Mouse (Mus musculus) embryonic facial prominence, embryonic 12.5 days (tissue): ENCODE measurements around the gene Btaf1. TPM values are rescaled to one million over a fixed set of nuclear protein-coding genes. Genes with fewer than 3 reads are reported as not detected.
A peak's percentile ranks its signal among the peaks of the same experiment; 100 is the strongest.
"Not testable (repeated sequence)": the region's sequence is repeated elsewhere in the genome, so short reads cannot be mapped to it uniquely, and the experiment has no call there.

Source experiments
- ATAC-seq: fragments of 200-750 bp; cut with Nextera tagmentation; 2 replicates; pipeline ENCODE4 v1.8.0; 2017; ENCODE audit not compliant: insufficient number of reproducible peaks, insufficient read depth, low FRiP score, low TSS enrichment
- H3K27ac ChIP-seq: fragments of 300-500 bp; sonication (generic); 2 replicates; pipeline ENCODE4 v1.5.1; 2016; ENCODE audit warnings: mild to moderate bottlenecking
- H3K27me3 ChIP-seq: fragments of 300-500 bp; sonication (generic); 2 replicates; pipeline ENCODE4 v1.6.1; 2016; ENCODE audit warnings: mild to moderate bottlenecking, moderate library complexity
- H3K36me3 ChIP-seq: fragments of 300-500 bp; sonication (generic); 2 replicates; pipeline ENCODE4 v1.6.1; 2016; ENCODE audit warnings: mild to moderate bottlenecking
- H3K4me1 ChIP-seq: fragments of 300-500 bp; sonication (generic); 2 replicates; pipeline ENCODE4 v1.6.1; 2016
- H3K4me2 ChIP-seq: fragments of 300-500 bp; sonication (generic); replicated peaks from 2 replicates; pipeline ENCODE4 v1.6.1; 2016; ENCODE audit warnings: mild to moderate bottlenecking, moderate library complexity
- H3K4me3 ChIP-seq: fragments of 300-500 bp; sonication (generic); 2 replicates; pipeline ENCODE4 v1.5.1; 2016; ENCODE audit warnings: mild to moderate bottlenecking
- H3K9ac ChIP-seq: fragments of 300-500 bp; sonication (generic); 2 replicates; pipeline ENCODE4 v1.6.1; 2016; ENCODE audit warnings: mild to moderate bottlenecking, moderate library complexity
- H3K9me3 ChIP-seq: fragments of 300-500 bp; sonication (generic); 2 replicates; pipeline ENCODE4 v1.6.1; 2016; ENCODE audit warnings: mild to moderate bottlenecking, moderate library complexity
- WGBS: fragments of 180-500 bp; shearing (Covaris S2); methylation state at CpG from one replicate; pipeline ENCODE4 v1.1.7; 2016; 5-methylcytosine and 5-hydroxymethylcytosine counted together
- polyA plus RNA-seq: library from polyadenylated mRNA; unstranded; fragments of >200 nt; fragmentation: Nextera tagmentation; extraction: Ambion mirVana; gene quantifications from 2 replicates; pipeline ENCODE4 v1.2.1, GENCODE M21; 2016

Btaf1 gene
- polyA plus RNA-seq, 1 experiment from 2014 or later: 16.0 TPM

DNA sequence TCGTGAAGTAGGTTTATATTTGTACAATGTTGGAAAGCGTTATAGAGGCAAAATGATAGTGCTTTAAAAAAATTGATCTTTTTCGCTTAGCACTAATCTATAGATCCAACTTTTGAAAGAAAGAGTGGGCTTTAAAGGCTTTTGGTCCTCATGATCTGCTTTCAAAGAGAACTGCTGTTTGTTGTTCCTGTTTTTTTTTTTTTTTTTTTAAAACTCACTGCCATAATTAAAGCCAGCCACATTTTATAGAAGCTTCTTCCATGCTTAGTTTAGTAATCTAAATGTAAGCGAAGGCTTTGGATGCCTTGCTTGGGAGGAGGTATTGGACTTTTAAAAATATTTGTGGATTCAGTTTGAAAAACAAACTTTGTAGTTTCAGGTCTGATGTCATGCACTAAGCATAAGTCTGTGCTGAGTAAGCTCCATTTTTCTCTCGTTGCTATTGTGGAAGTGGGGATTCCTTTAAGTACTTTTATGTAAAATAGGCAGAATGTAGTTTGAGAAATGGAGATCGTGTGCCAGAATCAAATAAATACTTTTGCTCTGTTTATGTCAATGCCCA lies 2.0 kb downstream of the Btaf1 start:
- Histone ChIP-seq H3K9me3 (no peaks in the 10 kb centered on the region), H3K27ac (no peak overlapping the region), H3K36me3 (no peaks in the 10 kb centered on the region), H3K27me3 (no peaks in the 10 kb centered on the region), H3K9ac (no peak overlapping the region), H3K4me1 (peaks cover 9% of the 10 kb centered on the region; the same call in 1 of the 2 replicates), H3K4me2 (peak overlapping the region; percentile 63), H3K4me3 (no peak overlapping the region)
- ATAC-seq: no peak
- 69% methylated on average over 6 of the region's 6 CpGs for WGBS

DNA sequence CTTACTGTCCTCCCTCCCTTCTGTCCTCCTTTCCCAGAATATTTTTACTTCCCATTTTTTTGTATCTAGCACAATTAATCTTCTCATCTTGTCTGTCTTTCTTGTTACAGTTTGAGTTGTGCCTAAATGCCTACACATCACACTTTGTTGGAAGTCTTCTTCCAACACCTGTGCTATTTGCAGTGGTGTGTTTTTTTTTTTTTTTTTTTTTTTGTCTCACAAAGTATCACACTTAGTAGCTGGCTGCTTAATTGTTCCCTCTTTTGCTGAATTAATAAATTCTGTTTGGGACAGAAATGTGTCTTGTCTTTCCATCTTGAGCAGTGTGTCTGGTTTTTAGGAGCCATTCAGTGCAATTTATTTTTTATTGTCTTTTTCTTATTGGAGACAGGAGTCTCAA lies 3.9 kb downstream of the Btaf1 start:
- Histone ChIP-seq H3K4me3 (no peak overlapping the region), H3K27ac (no peak overlapping the region), H3K36me3 (no peaks in the 10 kb centered on the region), H3K27me3 (no peaks in the 10 kb centered on the region), H3K9ac (no peak overlapping the region), H3K4me2 (no peak overlapping the region), H3K9me3 (no peaks in the 10 kb centered on the region), H3K4me1 (peaks cover 9% of the 10 kb centered on the region; the same call in 1 of the 2 replicates)
- ATAC-seq: no peak

DNA sequence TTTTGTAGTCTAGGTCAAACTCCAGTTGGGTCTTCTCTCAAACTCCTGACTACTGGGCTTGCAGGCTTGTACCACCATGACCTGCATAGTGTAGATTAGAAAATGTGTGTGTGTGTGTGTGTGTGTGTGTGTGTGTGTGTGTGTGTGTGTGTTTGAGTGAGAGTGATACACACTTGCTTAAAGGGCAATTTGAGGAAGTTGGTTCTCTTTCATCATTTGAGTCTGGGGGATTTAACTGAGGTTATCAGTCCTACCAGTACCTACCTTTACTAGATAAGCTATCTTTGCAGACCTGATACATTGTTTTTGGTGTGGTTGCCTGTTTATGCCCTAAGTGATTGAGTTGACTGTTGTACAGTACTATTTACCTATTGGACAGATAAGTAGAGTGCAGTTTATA lies 6.2 kb downstream of the Btaf1 start:
- Histone ChIP-seq H3K27me3 (no peaks in the 10 kb centered on the region), H3K27ac (no peak overlapping the region), H3K9ac (no peak overlapping the region), H3K36me3 (no peaks in the 10 kb centered on the region), H3K4me1 (peaks cover 9% of the 10 kb centered on the region; the same call in 1 of the 2 replicates), H3K4me3 (no peak overlapping the region), H3K4me2 (no peak overlapping the region), H3K9me3 (no peaks in the 10 kb centered on the region)
- ATAC-seq: no peak

DNA sequence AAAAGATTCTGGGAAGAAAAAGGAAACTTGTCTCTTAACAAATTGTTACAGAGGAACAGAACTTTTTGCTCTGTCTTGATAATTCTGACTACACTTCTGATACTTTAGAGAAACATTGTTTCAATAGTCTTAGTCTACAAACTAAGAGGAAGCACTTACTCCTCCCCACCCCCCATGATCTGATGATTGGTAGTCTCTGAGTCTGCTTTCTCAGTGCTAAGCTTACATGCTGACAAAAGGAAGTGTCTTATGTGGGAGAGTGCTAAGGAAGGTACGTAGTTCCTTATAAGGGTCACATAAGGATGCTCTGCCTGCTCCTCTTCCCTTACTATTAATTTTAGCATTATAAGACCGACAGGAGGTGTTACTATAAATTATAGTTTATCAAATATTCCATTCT lies 6.7 kb downstream of the Btaf1 start:
- WGBS: 87% methylated on average over 2 of the region's 2 CpGs
- Histone ChIP-seq H3K9me3 (no peaks in the 10 kb centered on the region), H3K4me2 (no peak overlapping the region), H3K4me3 (no peak overlapping the region), H3K9ac (no peak overlapping the region), H3K4me1 (peaks cover 4% of the 10 kb centered on the region; the same call in 1 of the 2 replicates), H3K27ac (no peak overlapping the region), H3K27me3 (no peaks in the 10 kb centered on the region), H3K36me3 (no peaks in the 10 kb centered on the region)
- ATAC-seq: no peak

DNA sequence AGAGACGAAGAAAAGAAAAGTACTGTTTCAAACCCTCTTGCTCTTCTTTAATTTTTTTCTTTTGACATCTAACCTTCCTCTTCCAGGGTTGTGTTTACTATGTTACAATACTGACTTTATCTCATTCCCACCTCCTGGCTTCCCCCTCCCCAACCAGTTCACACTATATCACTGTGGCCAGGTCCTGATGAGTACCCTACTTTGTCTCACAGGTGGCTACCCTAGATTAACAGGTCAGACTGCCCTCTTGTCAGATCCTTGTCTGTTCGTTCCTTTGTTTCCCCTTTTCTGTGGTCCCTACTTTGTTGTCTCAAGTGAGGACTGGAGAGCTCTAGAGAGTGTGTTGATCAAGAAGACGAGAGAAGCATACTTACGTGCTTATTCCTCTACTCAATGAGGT lies 10.4 kb downstream of the Btaf1 start:
- Histone ChIP-seq H3K4me2 (no peak overlapping the region), H3K9ac (no peak overlapping the region), H3K4me1 (no peaks in the 10 kb centered on the region), H3K9me3 (no peaks in the 10 kb centered on the region), H3K36me3 (no peaks in the 10 kb centered on the region), H3K27me3 (no peaks in the 10 kb centered on the region), H3K4me3 (no peak overlapping the region), H3K27ac (no peak overlapping the region)
- 90% methylated on average over 4 of the region's 4 CpGs for WGBS
- ATAC-seq: no peak

DNA sequence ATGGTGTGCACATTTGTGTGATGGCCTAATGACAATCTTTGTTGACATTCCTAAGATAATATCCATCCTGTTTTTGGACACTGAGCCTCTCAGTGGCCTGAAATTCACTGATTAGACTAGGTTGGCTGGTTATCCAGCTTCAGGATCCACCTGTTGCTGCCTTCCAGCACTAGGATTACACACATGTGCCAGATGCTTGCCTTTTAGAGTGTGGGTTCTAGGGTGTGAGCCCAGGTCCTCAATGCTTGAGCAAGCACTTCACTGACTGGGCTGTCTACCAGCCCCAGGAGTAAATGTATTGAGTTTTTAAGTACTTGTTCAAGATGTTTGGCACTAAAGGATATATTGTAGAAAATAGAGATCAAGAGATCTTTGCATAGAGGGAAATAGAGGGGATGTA lies 12.1 kb downstream of the Btaf1 start:
- Histone ChIP-seq H3K4me2 (no peak overlapping the region), H3K9ac (no peak overlapping the region), H3K4me3 (no peak overlapping the region), H3K9me3 (no peaks in the 10 kb centered on the region), H3K27me3 (no peaks in the 10 kb centered on the region), H3K4me1 (no peaks in the 10 kb centered on the region), H3K27ac (no peak overlapping the region), H3K36me3 (no peaks in the 10 kb centered on the region)
- no peak for ATAC-seq

DNA sequence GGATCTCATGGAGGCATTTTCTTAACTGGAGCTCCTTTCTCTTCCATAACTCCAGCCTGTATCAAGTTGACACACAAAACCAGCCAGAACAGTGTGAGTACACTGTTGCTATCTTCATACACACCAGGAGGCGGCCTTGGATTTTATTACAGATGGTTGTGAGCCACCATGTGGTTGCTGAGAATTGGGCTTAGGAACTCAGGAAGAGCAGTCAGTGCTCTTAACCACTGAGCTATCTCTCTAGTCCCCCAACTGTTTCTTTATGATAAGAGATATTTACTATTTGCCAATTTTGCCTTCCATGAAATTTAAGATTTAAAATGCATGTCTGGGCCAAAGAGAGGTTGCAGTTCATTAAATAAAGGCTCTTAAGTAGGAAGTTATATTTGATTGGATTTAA lies 14.2 kb downstream of the Btaf1 start:
- Histone ChIP-seq H3K27ac (no peak overlapping the region), H3K4me3 (no peak overlapping the region), H3K9ac (no peak overlapping the region), H3K27me3 (no peaks in the 10 kb centered on the region), H3K9me3 (no peaks in the 10 kb centered on the region), H3K4me2 (no peak overlapping the region), H3K36me3 (no peaks in the 10 kb centered on the region), H3K4me1 (no peaks in the 10 kb centered on the region)
- ATAC-seq: no peak
- 62% methylated on average over 1 of the region's 1 CpGs for WGBS

DNA sequence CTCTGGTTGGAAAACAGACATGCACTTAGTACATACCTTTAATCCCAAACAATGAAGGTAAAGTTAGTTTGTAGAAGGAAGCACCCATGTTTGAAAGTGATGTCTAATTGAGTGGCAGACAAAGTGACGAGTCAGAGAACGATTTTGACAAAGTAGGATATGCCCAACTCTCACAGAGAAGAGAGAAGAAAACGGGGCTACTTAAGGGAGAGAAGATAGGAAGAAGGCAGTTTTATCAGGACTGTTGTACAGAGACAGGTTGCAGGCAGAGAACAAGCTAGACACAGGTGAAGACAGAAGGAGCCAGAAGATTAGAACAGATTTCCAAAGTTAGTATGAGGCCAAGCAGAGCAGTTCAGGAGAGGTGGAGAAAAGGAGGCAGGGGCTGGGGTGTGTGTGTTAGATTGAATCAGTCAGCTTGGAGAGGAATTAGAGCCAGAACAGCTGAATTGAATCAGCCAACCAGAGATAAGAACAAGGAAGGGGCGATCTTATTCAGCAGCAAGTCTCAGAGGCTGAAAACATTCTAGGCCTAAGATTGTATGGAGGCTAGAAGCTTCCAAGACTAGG lies 27.8 kb downstream of the Btaf1 start:
- Histone ChIP-seq H3K4me2 (no peak overlapping the region), H3K9me3 (no peaks in the 10 kb centered on the region), H3K4me3 (no peak overlapping the region), H3K36me3 (peaks cover 11% of the 10 kb centered on the region; the same call in 1 of the 2 replicates), H3K9ac (no peak overlapping the region), H3K27ac (no peak overlapping the region), H3K4me1 (no peaks in the 10 kb centered on the region), H3K27me3 (no peaks in the 10 kb centered on the region)
- no peak for ATAC-seq
- WGBS: 72% methylated on average over 4 of the region's 4 CpGs

DNA sequence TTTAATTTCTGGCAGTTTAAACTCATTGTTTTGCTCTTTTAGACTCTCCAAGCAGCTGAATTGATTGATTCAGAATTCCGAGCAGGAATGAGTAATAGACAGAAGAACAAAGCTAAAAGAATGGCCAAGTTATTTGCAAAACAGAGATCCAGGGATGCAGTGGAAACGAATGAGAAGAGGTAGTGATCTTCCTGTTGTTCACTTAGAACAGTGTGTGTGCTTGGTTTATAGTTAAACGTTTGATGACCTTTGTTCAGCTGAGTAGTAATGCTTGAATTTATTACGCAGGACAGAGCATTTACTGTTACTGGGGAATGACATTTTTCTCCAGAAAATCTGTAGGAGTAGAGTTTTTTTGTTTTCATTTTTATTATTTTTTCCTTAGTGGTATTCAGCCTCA lies 32.5 kb downstream of the Btaf1 start:
- WGBS: 91% methylated on average over 4 of the region's 4 CpGs
- Histone ChIP-seq H3K9ac (no peak overlapping the region), H3K27me3 (no peaks in the 10 kb centered on the region), H3K4me1 (no peaks in the 10 kb centered on the region), H3K27ac (no peak overlapping the region), H3K4me3 (no peak overlapping the region), H3K9me3 (no peaks in the 10 kb centered on the region), H3K4me2 (no peak overlapping the region), H3K36me3 (peaks cover 20% of the 10 kb centered on the region)
- ATAC-seq: no peak

DNA sequence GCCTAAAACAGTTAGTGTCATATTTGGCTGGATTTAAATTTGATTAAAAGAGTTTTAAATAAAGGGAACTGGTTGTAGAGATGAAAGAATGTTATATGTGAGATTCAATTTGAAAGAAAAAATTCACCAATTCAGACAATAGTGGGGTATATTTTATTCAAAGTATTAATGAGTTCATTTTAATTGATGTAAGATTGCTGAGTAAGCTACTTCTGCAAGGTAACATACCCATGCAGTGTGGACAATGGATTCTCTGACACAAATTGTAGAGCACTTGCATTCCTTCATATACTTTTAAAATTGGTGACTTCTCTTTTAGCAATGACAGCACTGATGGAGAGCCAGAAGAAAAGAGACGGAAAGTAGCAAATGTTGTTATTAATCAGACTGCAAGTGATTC lies 35.4 kb downstream of the Btaf1 start:
- no peak overlapping the region for H3K4me3 ChIP-seq
- peaks cover 38% of the 10 kb centered on the region for H3K36me3 ChIP-seq
- H3K27me3 ChIP-seq: no peaks in the 10 kb centered on the region
- no peaks in the 10 kb centered on the region for H3K4me1 ChIP-seq
- 94% methylated on average over 1 of the region's 1 CpGs for WGBS
- no peak overlapping the region for H3K9ac ChIP-seq
- no peak overlapping the region for H3K27ac ChIP-seq
- ATAC-seq: no peak
- no peak overlapping the region for H3K4me2 ChIP-seq
- no peaks in the 10 kb centered on the region for H3K9me3 ChIP-seq

DNA sequence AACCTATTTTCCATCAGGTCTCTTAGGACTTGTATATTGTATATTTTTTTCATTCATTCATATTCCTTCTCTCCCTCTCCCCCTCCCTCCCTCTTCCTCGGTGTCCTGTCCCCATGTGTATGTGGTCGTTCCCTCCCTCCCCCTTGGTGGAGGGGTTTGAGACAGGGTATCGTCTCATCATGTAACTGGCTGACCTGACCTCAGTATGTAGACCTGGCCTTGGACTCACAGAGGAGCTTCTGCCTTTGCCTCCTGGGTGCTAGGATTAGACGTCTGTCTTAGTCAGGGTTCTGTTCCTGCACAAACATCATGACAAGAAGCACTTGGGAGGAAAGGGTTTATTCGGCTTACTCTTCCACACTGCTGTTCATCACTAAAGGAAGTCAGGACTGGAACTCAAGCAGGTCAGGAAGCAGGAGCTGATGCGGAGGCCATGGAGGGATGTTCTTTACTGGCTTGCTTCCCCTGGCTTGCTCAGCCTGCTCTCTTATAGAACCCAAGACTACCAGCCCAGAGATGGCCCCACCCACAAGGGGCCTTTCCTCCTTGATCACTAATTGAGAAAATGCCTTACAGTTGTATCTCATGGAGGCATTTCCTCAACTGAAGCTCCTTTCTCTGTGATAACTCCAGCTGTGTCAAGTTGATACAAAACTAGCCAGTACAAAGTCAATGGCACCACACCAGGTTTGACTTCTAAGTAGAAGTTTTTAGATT lies 36.8 kb downstream of the Btaf1 start:
- not testable (repeated sequence) for ATAC-seq, H3K4me1 ChIP-seq, H3K9ac ChIP-seq, H3K27ac ChIP-seq, H3K4me3 ChIP-seq, H3K27me3 ChIP-seq, H3K4me2 ChIP-seq, H3K9me3 ChIP-seq
- peaks cover 39% of the 10 kb centered on the region for H3K36me3 ChIP-seq
- WGBS: 86% methylated on average over 6 of the region's 6 CpGs

DNA sequence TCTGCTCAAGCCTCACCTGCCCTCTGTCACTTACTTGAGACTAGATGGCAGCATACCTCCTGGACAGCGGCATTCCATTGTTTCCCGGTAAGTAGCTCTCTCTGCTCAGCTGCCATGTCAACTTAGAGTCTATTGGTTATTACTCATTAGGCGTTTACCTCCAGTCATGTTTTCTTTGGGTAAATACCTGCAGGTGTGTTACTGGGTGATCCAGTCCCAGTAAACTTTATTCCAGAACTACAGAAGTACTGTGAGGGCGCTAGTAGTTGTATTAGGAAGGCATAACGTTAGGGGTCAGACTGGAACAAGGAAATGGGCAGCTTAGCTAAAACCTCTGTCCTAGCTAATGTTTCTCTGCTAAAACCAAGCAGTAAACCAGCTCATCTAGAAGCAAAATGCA lies 78.7 kb downstream of the Btaf1 start:
- Histone ChIP-seq H3K27ac (no peak overlapping the region), H3K9me3 (no peaks in the 10 kb centered on the region), H3K4me3 (no peak overlapping the region), H3K36me3 (peaks cover 70% of the 10 kb centered on the region), H3K4me2 (no peak overlapping the region), H3K4me1 (no peaks in the 10 kb centered on the region), H3K27me3 (no peaks in the 10 kb centered on the region), H3K9ac (no peak overlapping the region)
- ATAC-seq: no peak
- WGBS: 90% methylated on average over 5 of the region's 5 CpGs
